Mouse (Mus musculus) spleen, postnatal 36 days (tissue): ENCODE data around the gene Ankrd36.
"Not testable (repeated sequence)": the region's sequence is repeated elsewhere in the genome, so short reads cannot be mapped to it uniquely, and the experiment has no call there.

ENCODE experiments used
- DNase-seq, 2 experiments: peaks; one replicate each; pipeline ENCODE4 v3.0.0; 2022; ENCODE audit warnings: low spot score in 2 of 2, mixed read lengths in 1 of 2

Ankrd36 gene

DNA sequence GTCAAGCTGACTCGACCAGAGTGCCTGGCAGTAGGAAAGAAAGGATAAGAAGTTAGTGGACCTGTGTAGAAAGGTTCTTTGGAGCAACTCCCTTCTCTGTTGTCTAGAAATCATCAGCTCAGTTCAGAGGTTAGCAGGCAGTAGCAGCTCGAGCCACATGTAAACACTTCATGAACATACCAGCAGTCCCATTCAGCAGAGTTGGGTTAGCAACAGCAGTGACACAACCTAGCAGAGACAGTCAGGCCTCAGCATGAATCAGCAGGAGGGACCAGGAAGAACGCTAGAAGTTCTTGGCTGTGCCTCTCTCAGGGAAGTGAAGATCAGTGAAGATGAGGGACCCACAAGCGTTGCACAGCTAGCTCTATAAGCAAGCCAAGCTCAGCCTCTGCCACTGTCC lies 24.0 kb upstream of the Ankrd36 start:
- DNase-seq, result no peak

DNA sequence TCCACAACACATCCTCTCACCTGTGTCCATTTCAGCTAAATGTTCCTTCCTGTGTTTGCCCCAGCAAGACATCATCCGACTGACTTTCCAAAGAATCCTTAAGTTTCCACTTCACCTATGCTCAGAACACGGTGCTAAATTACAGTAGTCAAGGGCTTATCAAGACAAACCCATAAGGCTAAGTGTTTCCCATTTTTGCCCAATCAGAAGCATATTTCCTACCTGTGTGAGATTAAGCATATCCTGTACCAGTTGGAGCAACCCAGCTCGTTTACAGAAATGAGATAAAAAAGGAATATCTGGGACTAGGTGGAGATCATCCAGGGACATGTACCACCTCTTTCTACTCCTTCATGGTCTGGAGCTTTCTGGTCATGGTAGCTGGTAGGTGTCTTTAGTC lies 22.8 kb upstream of the Ankrd36 start:
- DNase-seq, result no peak

DNA sequence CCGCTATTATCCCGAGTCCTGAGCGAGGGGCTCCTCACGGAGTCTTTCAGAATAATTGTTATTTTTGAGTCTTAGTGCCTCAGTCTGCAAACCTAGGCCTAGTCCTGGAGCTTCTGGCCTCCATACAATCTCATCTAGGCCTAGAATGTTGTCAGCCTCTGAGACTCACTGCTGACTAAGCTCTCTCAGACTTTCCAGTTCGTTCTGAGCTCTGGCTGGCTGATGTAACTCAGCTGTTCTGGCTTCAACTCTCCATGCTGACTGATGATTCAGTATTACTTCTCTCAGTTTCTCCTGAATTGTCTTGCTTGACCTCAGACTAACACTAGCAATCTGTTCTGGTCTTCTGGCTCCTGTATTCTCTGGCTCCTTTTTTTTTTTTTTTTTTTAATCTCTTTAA lies 18.1 kb upstream of the Ankrd36 start:
- DNase-seq, result no peak

DNA sequence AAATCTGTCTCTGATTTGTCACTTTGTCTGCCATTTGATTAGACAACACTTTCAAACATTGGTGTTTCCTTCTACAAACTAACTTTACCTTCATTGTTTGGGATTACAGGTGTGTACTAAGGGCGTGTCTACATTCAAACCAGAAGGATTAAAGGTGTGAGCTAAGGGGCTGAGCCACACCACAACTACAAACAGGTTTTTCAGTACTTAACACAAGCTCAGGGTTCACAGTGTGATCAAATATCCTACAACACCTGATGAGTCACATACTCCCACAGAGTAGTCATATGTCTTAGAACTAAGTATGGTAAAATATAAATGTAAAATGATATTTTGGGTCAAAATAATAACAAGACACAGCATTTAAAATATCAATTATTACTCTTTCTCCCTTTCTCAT lies 17.6 kb upstream of the Ankrd36 start:
- no peak for DNase-seq

DNA sequence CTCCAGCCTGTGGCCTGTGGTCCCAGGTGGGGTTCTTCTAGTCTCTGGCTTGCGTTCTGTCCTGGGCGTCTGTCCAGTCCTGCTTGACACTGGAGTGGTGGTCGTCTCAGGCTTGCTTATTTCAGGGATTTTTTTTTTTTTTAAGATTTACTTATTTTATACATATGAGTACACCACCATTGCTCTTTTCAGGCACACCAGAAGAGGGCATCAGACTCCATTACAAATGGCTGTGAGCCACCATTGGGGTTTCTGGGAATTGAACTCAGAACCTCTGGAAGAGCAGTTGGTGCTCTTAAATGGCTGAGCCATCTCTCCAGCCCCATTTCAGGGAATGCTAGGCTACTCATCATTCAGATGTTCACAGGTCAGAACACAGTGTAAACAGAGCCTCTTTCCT lies 9.2 kb upstream of the Ankrd36 start:
- DNase-seq, result no peak

DNA sequence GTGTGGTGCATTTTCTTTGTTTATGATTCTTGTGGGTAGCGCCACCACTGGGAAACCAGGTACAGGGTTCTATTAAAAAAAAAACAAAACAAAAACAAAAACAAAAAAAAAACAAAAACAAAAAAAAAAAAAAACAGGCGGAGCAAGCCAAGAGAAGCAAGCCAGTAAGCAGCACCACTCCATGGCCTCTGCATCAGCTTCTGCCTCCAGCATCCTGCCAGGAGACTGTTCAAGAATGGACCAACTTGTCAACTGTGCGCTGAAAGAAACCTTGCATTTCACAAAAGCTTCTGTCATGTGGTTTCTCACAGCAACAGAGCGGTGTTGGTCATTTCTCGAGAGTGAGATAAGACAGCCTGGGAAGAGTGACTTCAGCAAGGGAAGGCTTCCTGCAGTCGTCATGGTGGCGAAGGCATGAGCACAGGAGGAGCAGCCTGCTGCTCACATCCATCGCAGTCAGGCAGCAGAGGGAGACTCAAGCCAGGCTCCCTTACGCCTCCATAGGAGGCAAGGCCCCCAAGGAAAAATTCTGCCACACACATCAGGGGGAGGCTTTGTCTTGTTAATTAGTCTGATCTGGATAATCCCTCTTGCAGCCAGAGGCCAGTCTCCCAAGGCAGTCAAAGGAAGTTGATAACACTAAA lies 6.7 kb upstream of the Ankrd36 start:
- DNase-seq, result no peak

DNA sequence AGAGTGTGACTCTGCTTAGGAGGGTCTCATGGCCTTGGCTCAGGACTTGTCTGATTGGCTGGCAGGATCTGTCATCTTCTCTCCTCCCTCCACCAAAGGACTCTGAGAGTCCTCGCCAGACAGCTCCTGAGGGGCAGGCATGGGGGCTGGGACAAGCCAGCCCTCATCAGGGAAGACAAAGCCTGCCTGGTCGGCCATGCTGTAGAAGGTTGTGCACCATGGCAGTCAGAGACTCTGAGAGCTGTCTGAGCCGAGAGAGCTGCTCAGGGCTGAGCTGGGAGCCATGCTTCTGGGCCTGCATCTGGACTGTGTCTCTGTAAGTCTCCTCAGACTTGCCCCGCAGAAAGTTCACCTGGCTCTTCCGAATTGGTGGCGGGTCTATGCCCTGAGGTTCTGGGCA lies 5.6 kb upstream of the Ankrd36 start:
- no peak for DNase-seq

DNA sequence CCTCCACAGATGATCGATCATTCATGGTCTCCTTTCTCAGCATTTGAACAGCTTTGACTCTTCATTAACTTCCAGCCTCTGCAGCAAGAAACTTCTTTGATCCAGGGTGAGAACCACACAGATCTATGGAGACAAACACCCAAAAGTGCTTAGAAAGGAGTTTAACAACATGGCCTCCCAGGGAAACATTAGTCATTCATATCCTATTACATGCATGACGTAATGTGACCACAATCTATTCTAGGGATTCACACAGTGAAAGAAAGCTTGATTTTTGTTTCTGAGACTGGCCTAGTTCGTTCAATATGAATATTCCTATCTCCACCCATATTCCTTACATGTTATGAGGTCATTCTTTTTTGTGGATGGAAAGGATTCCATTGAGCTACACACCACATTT lies 3.9 kb upstream of the Ankrd36 start:
- DNase-seq, result no peak

DNA sequence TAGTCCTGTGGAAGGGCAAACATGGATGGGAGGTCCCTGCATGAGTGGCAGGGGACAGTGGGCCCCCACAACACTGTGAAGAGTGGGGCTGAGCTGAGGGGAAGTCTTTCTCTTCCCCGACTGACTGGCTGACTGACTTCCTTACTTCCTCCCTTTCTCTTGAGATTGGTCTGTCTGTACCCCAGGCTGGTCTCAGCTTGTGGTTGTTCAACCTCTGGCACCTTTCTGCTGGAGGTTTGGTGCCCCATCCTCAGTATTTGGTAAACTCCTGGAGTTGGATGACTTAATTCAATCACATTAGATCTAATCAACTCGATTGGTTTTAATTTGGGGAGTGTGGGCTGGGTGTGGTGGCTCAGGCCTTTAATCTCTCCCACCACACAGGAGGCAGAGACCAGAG lies 3.0 kb upstream of the Ankrd36 start:
- no peak for DNase-seq

DNA sequence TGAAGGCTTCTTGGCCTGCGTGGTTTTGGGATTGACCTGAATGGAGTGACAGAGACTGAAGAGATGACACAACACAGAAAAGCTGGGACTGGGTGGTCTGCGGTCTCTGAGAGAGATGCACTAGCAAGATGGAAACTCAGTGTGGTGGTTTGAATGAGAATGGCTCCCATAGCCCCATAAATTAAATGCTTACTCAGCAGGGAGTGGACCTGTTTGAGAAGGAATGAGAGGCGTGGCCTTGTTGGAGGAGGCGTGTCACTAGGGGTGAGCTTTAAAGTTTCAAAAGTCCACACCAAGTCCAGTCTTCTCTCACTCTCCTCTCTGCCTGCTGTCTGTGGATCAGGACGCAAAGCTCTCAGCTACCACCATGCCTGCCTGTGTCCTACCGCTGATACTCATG lies 1.8 kb upstream of the Ankrd36 start:
- DNase-seq, result no peak

DNA sequence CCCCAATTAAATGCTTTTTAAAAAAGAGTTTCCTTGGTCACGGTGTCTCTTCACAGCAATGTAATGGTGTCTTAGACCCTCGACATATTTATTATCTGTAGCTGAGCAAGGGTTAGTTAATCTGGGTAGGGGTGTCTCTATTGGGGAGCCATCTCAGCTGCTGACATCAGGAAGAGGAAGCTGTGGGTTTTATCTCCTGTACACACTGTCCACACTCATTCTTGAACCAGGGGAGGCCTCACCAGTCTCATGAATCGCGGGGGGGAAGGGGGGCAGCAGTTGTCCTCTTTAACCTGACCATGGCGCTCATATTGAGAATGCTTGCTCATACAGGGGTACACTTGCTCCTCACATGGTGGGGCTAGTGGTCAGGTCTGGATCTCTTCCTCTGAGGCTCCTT lies 1.4 kb upstream of the Ankrd36 start:
- DNase-seq, result no peak

DNA sequence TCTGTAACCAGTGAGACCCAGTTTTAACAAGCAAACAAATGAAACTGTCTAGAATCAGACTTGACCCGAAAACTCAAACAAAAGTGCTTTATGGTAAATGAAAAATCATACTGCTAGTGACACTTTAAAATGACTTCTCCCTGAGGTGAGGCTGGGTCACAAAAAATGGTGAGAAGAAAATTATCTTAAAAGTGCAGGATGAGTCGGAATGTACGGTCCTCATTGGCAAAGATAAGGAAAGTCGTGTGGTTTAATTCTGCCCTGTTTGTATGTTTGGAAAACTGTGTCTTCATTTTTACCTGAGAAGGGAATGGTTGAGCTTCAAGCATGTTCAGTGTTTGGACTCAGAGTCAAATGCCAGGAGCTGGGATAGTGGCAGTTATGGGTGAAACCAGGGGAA lies 2.4 kb downstream of the Ankrd36 start:
- no peak for DNase-seq

DNA sequence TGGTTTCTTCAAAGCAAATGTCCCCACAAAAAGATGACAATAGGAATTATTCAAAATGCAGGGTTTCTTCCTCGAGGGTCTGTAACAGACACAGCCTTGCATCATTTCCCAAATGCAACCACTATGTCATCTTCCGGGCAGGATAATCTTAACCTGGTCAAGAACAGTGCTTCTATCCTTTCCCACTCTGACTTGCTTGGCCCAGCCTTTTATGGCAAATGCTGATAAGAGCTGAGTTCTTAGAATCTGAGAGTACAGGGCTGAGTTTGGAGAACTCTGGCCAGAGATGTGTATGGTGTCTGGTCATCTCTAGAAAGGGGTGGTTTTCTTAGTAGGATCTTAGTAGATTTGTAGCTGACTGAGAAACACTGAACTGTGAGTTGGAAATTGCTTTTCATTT lies 4.3 kb downstream of the Ankrd36 start:
- no peak for DNase-seq

DNA sequence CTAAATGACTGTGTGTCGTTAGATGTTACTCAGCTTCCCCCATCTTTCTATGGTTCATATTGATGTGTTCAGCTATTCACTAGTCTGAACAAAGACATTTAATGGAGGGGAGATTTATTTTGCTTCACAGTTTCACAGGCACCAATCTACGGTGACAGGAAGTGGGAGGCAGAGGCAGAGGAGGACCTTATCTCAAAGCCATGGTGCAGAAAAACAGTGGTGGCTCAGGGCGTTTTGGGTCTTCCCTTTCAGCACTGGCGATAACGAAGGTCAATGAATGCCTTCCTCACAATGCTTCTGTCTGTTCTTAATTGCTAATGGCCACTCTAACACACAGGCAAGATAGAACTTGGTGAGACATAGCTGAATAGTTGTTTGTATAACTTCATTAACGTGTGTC lies 5.6 kb downstream of the Ankrd36 start:
- DNase-seq, result no peak

DNA sequence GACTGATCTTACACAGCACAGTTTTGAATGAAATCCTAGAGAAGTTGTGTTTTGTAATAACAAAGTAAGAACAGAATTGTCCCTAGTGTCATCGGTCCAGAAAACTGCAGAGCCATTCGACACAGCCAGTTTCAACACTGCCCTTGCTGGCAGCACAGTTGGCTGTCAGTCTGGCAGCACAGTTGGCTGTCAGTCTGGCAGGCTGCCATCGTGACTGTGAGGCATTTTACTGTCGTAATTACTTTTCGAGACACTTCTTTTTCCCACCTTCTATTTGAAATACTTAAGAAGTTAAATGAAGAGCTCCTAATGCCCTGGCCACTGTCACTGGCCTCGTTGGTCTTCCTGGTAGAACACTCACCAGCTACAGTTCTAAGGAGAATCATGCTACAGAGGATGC lies 22.9 kb downstream of the Ankrd36 start:
- DNase-seq, result no peak

DNA sequence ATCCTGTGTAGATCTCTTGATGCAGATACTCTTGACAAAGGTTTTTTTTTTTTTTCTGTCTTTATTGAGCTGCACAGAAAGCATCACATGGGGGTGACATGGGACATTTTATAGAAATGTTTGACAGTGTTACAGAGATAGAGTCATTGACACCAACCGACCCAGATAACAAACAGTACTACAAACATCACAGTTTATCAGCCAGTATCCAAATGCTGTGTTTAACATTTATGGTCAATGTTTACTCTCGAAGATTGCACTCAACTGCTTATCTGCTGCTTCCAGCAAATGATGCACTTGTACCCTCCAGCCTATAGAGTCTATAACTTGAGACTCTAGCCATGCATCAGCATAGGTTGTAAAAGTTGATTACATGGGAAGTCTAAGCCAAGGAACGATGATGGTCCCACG lies 25.9 kb downstream of the Ankrd36 start:
- no peak for DNase-seq

DNA sequence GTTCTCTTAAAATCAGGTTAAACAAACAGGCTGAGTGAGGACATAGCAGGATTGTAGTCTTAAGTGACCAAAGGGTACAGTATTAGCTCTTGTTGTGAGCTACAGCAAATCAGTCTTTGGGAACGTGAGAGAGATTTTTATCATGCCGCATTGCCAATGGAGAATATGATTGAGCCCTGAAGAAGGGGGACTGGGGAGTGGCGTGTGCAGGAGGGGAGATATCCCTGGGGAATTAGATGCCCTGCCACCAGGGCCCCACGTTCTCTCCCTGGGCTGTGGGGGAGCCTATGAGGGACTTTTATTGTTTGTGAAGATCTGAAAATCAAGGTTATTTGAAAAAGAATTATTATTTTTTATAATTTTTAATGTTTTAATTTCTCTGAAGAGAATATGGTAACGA lies 26.3 kb downstream of the Ankrd36 start:
- DNase-seq, result no peak

DNA sequence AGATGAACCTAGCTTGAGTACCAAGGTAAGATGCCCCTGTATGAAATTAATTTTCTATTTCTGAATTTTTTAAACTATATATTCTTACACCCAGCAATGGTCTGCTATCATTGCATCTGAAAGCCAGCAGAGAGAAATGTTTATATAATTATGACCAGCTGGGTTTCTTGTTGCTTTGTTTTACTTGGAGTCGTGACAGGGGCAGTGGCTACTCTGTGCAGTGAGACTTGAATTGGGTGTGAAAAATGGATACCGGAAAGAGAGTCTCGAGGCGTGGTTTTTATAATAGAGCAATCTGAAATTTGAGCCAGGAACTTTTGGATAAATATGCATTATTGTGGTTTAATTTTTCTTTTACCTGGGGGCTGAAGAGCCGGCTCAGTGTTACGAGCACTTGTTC lies 27.3 kb downstream of the Ankrd36 start:
- no peak for DNase-seq

DNA sequence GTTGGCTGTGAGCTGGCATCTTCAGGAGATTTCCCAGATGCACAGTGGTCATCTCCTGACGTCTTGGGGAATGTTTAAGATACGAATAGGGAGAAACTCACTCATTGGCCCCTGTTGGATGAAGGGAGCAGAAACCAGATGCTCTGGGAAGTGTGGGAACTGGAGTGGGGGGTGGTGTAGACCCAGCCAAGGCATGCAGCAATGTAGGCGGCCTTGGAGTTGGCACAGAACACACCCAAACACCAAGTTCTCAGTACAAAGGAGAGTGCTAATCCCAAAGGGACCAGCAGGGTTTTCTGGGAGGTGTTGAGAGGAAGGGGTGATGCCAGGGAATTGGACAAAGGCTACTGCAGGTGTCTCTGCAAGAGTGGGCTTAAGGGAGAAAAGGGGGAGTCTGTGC lies 35.9 kb downstream of the Ankrd36 start:
- DNase-seq, result no peak

DNA sequence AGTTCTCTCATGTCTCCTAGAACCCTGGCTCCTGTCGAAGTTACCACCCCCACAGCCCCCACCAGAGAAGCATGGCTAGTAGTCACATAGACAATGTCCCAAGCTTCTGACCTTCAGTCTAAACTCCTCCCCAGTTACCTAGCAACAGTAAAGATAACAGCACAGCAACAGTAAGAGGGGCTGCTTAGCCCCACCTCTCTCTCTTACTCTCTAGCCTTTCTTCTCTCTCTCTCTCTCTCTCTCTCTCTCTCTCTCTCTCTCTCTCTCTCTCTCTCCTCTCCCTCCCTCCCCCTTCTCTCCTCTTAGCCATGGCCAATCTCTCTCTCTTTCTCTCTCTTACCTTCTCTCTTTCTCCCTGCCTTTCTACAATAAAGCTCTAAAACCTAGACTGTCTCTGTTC lies 42.4 kb downstream of the Ankrd36 start:
- not testable (repeated sequence) for DNase-seq

DNA sequence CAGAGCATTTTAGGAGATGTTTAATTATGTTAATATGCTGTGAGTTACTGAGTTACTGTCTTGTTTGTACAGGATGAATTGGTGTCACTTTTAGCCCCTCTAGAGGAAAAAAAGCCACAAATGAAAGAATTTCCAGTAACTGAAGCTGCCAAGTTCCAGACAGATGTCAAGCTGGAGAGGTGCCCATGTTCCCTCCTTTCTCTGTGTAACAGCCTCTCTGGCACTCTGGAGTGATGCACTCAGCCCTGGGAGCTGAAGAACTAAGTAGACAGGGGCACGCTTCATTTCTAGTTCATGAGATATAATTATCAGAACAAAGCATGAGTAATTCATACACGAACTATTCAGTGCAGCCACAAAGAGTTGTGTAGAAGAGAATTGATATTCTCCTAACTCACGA lies 45.0 kb downstream of the Ankrd36 start:
- no peak for DNase-seq

DNA sequence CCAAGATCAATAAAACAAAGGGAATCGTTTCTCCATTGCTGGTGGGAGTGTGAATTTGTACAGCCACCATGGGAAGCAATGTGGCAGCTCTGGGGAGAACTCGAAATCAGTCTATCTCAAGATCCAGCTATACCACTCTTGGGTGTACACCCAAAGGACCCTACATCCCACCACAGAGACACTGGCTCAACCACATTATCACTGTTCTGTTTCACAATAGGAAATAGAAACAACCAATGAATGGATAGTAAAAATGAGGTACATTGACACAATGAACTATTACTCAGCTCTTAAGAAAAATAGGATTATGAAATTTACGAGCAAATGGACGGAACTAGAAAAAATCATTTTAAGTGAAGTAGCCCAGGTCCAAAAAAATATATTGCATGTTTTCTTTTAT lies 55.6 kb downstream of the Ankrd36 start:
- no peak for DNase-seq

DNA sequence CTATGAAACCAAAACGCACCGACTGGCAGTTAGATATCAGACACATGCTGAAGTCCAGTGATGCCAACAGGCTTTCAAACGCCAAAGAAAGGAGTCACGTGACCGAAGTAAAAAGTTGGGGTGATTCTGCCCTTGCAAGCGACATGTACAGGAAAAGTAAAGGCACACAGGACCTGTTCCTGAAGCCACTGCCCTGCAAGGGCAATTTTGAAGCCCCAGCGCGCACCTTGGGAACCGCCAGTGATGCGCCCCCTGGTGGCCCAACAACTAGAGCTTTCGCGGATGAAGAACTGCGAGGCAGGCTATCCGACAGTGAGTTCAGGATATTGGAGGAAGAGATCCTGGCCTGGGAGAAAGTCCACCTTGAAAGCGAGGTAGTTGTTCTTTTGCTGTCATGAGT lies 59.5 kb downstream of the Ankrd36 start:
- DNase-seq, result peak; percentile 49 to 52

DNA sequence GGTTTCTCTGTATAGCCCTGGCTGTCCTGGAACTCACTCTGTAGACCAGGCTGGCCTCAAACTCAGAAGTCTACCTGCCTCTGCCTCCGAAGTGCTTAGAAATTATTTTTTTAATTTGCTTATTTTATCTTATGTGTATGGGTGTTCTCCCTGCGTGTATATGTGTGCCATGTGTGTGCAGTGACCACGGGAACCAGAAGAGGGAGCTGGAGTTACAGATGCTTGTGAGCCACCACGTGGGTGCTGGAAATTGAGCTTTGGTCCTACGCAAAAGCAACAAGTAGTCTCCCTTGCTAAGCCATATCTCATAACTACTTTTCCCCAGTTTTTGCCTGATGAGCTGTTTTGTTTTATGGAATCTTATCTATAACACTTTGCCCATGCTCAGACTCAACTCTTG lies 73.6 kb downstream of the Ankrd36 start:
- no peak for DNase-seq

DNA sequence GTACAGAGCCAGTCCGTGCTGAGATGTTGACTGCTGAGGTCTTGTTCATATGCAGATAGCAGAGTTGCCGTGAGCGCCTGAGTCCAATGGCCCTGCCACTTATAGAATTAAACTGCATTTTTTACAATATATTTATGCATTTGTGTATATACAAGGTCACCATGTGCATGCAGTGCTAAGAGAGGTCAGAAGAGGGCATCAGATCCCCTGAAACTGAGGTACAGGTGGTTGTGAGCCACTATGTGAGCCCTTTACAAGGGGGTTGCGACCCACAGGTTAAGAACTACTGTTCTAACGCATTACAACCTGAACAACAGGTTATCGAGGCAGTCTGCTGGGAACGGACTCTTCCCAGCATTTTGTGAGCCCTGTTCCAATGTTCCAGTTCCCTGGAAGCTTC lies 80.8 kb downstream of the Ankrd36 start:
- no peak for DNase-seq
